Mouse (Mus musculus): ENCODE results near the gene Lrrn3. TPM values are rescaled to one million over a fixed set of nuclear protein-coding genes. Genes with fewer than 3 reads are reported as not detected.

The Lrrn3 gene
- total RNA-seq (2021): under 1 TPM; 0.24 to 0.28 TPM

- DNase-seq: no peak
- intact Hi-C loops (cut with DNase I): loop anchor here (2.0 kb wide), 1 partner anchor 650 kb away; no protein-coding TSS in a partner anchor
Observed at GRCm38 (mm10) chr12:41486331-41486730, at the start of gene Lrrn3. Lrrn3 (minus strand) TSS chr12:41486431.

- intact Hi-C loops (cut with DNase I): no loop called here
- no peak for DNase-seq
Observed at GRCm38 (mm10) chr12:41528410-41528809, 42.2 kb upstream of the Lrrn3 start.

GRCm38 (mm10) chr12:41526688-41527087 lies 40.5 kb upstream of the Lrrn3 start:
- intact Hi-C loops (cut with DNase I): no loop called here
- no peak for DNase-seq

- intact Hi-C loops (cut with DNase I): no loop called here
- no peak for DNase-seq
Observed at GRCm38 (mm10) chr12:41521671-41522070, 35.4 kb upstream of the Lrrn3 start.

GRCm38 (mm10) chr12:41520326-41520725 lies 34.1 kb upstream of the Lrrn3 start:
- no peak for DNase-seq
- intact Hi-C loops (cut with DNase I): no loop called here

- intact Hi-C loops (cut with DNase I): no loop called here
- DNase-seq: no peak
Observed at GRCm38 (mm10) chr12:41518897-41519296, 32.7 kb upstream of the Lrrn3 start.

- intact Hi-C loops (cut with DNase I): no loop called here
- no peak for DNase-seq
Observed at GRCm38 (mm10) chr12:41510588-41510987, 24.4 kb upstream of the Lrrn3 start.

- no peak for DNase-seq
- intact Hi-C loops (cut with DNase I): no loop called here
Observed at GRCm38 (mm10) chr12:41508610-41509009, 22.4 kb upstream of the Lrrn3 start.

- no peak for DNase-seq
- intact Hi-C loops (cut with DNase I): no loop called here
Observed at GRCm38 (mm10) chr12:41500049-41500820, 14.0 kb upstream of the Lrrn3 start.

- intact Hi-C loops (cut with DNase I): no loop called here
- DNase-seq: no peak
Observed at GRCm38 (mm10) chr12:41494620-41495019, 8.4 kb upstream of the Lrrn3 start.

- intact Hi-C loops (cut with DNase I): loop anchor here (1.0 to 2.0 kb wide), 2 partner anchors 376 to 650 kb away; no protein-coding TSS in a partner anchor
- peak; percentile 5 to 6 for DNase-seq
Observed at GRCm38 (mm10) chr12:41487005-41487404, 774 bp upstream of the Lrrn3 start.

GRCm38 (mm10) chr12:41485512-41486215 lies 567 bp downstream of the Lrrn3 start:
- intact Hi-C loops (cut with DNase I): loop anchor here (2.0 kb wide), 1 partner anchor 649 kb away; no protein-coding TSS in a partner anchor
- peak; percentile 9 to 28 for DNase-seq

GRCm38 (mm10) chr12:41484689-41485511 lies 1.3 kb downstream of the Lrrn3 start:
- no peak for DNase-seq

GRCm38 (mm10) chr12:41483593-41484451 lies 2.4 kb downstream of the Lrrn3 start:
- intact Hi-C loops (cut with DNase I): no loop called here
- DNase-seq: no peak

More at GRCm38 (mm10) chr12:41484689-41485511, 1.3 kb downstream of the Lrrn3 start:
- intact Hi-C loops (cut with DNase I): no loop called here

GRCm38 (mm10) chr12:41483091-41483592 lies 3.1 kb downstream of the Lrrn3 start:
- intact Hi-C loops (cut with DNase I): no loop called here
- DNase-seq: no peak

GRCm38 (mm10) chr12:41481486-41481885 lies 4.7 kb downstream of the Lrrn3 start:
- intact Hi-C loops (cut with DNase I): no loop called here
- no peak for DNase-seq

GRCm38 (mm10) chr12:41469096-41469801 lies 17.0 kb downstream of the Lrrn3 start:
- intact Hi-C loops (cut with DNase I): no loop called here
- DNase-seq: no peak

GRCm38 (mm10) chr12:41468374-41468991 lies 17.7 kb downstream of the Lrrn3 start:
- DNase-seq: no peak
- intact Hi-C loops (cut with DNase I): no loop called here

GRCm38 (mm10) chr12:41438446-41438845 lies 47.8 kb downstream of the Lrrn3 start:
- peak in 1 of 2 experiments; percentile 2 for DNase-seq
- intact Hi-C loops (cut with DNase I): no loop called here
